Mouse (Mus musculus): ENCODE data around the gene Nt5c. TPM values are rescaled to one million over a fixed set of nuclear protein-coding genes. Genes with fewer than 3 reads are reported as not detected.

Gene Nt5c
- polyA plus RNA-seq, 1 experiment from 2014 or later = 133 TPM

- no peaks in the 10 kb centered on the region for H3K9me3 ChIP-seq (ENCODE audit: control insufficient read depth, low read length)
- peaks cover 54% of the 10 kb centered on the region for H3K36me3 ChIP-seq (ENCODE audit: control insufficient read depth, insufficient read depth, low read length)
- no peaks in the 10 kb centered on the region for H3K4me1 ChIP-seq (replicated peaks; ENCODE audit: control insufficient read depth, insufficient read depth, low read length)
- H3K9ac ChIP-seq (ENCODE audit: low read length) = no peak overlapping the region
- no peak overlapping the region for H3K27ac ChIP-seq (ENCODE audit: low read depth)
- H3K4me3 ChIP-seq (ENCODE audit: low read depth, low read length) = no peak overlapping the region
- DNase-seq (ENCODE audit: low spot score) (no peak), ATAC-seq (replicated peaks; ENCODE audit: low FRiP score, low TSS enrichment, low read depth) (no peak)
- H3K4me2 ChIP-seq (ENCODE audit: low read length) = no peak overlapping the region
- 78% methylated on average over 2 of the region's 2 CpGs for WGBS
- no peaks in the 10 kb centered on the region for H3K27me3 ChIP-seq (replicated peaks; ENCODE audit: control insufficient read depth, insufficient read depth, low read length)
Measured at GRCm38 (mm10) chr11:115522703-115523102, 31.0 kb upstream of the Nt5c start.

GRCm38 (mm10) chr11:115522238-115522637 lies 30.6 kb upstream of the Nt5c start:
- Histone ChIP-seq H3K27me3 (replicated peaks; ENCODE audit: control insufficient read depth, insufficient read depth, low read length) (no peaks in the 10 kb centered on the region), H3K9me3 (ENCODE audit: control insufficient read depth, low read length) (no peaks in the 10 kb centered on the region), H3K27ac (ENCODE audit: low read depth) (no peak overlapping the region), H3K36me3 (ENCODE audit: control insufficient read depth, insufficient read depth, low read length) (peaks cover 50% of the 10 kb centered on the region), H3K4me3 (ENCODE audit: low read depth, low read length) (no peak overlapping the region), H3K4me2 (ENCODE audit: low read length) (no peak overlapping the region), H3K4me1 (replicated peaks; ENCODE audit: control insufficient read depth, insufficient read depth, low read length) (no peaks in the 10 kb centered on the region), H3K9ac (ENCODE audit: low read length) (no peak overlapping the region)
- ATAC-seq (replicated peaks; ENCODE audit: low FRiP score, low TSS enrichment, low read depth) (0 out of 2 replicates have a peak, but pooled peaks have one; percentile 36), DNase-seq (ENCODE audit: low spot score) (no peak)
- WGBS = 87% methylated on average over 2 of the region's 2 CpGs

GRCm38 (mm10) chr11:115521080-115521479 lies 29.4 kb upstream of the Nt5c start:
- H3K9me3 ChIP-seq (ENCODE audit: control insufficient read depth, low read length) = no peaks in the 10 kb centered on the region
- DNase-seq (ENCODE audit: low spot score) (no peak), ATAC-seq (replicated peaks; ENCODE audit: low FRiP score, low TSS enrichment, low read depth) (no peak)
- H3K9ac ChIP-seq (ENCODE audit: low read length) = no peak overlapping the region
- no peaks in the 10 kb centered on the region for H3K27me3 ChIP-seq (replicated peaks; ENCODE audit: control insufficient read depth, insufficient read depth, low read length)
- no peak overlapping the region for H3K27ac ChIP-seq (ENCODE audit: low read depth)
- WGBS = 84% methylated on average over 4 of the region's 4 CpGs
- peaks cover 38% of the 10 kb centered on the region for H3K36me3 ChIP-seq (ENCODE audit: control insufficient read depth, insufficient read depth, low read length)
- H3K4me3 ChIP-seq (ENCODE audit: low read depth, low read length) = no peak overlapping the region
- H3K4me1 ChIP-seq (replicated peaks; ENCODE audit: control insufficient read depth, insufficient read depth, low read length) = no peaks in the 10 kb centered on the region
- no peak overlapping the region for H3K4me2 ChIP-seq (ENCODE audit: low read length)

- H3K27ac ChIP-seq (ENCODE audit: low read depth) = no peak overlapping the region
- no peak overlapping the region for H3K4me2 ChIP-seq (ENCODE audit: low read length)
- DNase-seq (ENCODE audit: low spot score) = no peak
- no peaks in the 10 kb centered on the region for H3K9me3 ChIP-seq (ENCODE audit: control insufficient read depth, low read length)
- ATAC-seq (replicated peaks; ENCODE audit: low FRiP score, low TSS enrichment, low read depth) = no peak
- no peaks in the 10 kb centered on the region for H3K27me3 ChIP-seq (replicated peaks; ENCODE audit: control insufficient read depth, insufficient read depth, low read length)
- no peak overlapping the region for H3K4me3 ChIP-seq (ENCODE audit: low read depth, low read length)
- H3K36me3 ChIP-seq (ENCODE audit: control insufficient read depth, insufficient read depth, low read length) = peaks cover 29% of the 10 kb centered on the region
- WGBS = 85% methylated on average over 2 of the region's 2 CpGs
- H3K4me1 ChIP-seq (replicated peaks; ENCODE audit: control insufficient read depth, insufficient read depth, low read length) = no peaks in the 10 kb centered on the region
- no peak overlapping the region for H3K9ac ChIP-seq (ENCODE audit: low read length)
Measured at GRCm38 (mm10) chr11:115520218-115520617, 28.6 kb upstream of the Nt5c start.

- Histone ChIP-seq H3K27ac (ENCODE audit: low read depth) (no peak overlapping the region), H3K27me3 (replicated peaks; ENCODE audit: control insufficient read depth, insufficient read depth, low read length) (no peaks in the 10 kb centered on the region), H3K4me2 (ENCODE audit: low read length) (no peak overlapping the region), H3K4me3 (ENCODE audit: low read depth, low read length) (no peak overlapping the region), H3K4me1 (replicated peaks; ENCODE audit: control insufficient read depth, insufficient read depth, low read length) (no peaks in the 10 kb centered on the region), H3K9me3 (ENCODE audit: control insufficient read depth, low read length) (no peaks in the 10 kb centered on the region), H3K9ac (ENCODE audit: low read length) (no peak overlapping the region), H3K36me3 (ENCODE audit: control insufficient read depth, insufficient read depth, low read length) (peaks cover 23% of the 10 kb centered on the region)
- DNase-seq (ENCODE audit: low spot score) = no peak
- WGBS = 91% methylated on average over 3 of the region's 3 CpGs
- ATAC-seq (replicated peaks; ENCODE audit: low FRiP score, low TSS enrichment, low read depth) = no peak
Measured at GRCm38 (mm10) chr11:115519581-115519980, 27.9 kb upstream of the Nt5c start.

GRCm38 (mm10) chr11:115518693-115519092 lies 27.0 kb upstream of the Nt5c start:
- WGBS = 60% methylated on average over 9 of the region's 9 CpGs
- no peaks in the 10 kb centered on the region for H3K27me3 ChIP-seq (replicated peaks; ENCODE audit: control insufficient read depth, insufficient read depth, low read length)
- peaks cover 14% of the 10 kb centered on the region for H3K36me3 ChIP-seq (ENCODE audit: control insufficient read depth, insufficient read depth, low read length)
- no peak for ATAC-seq (replicated peaks; ENCODE audit: low FRiP score, low TSS enrichment, low read depth)
- no peaks in the 10 kb centered on the region for H3K9me3 ChIP-seq (ENCODE audit: control insufficient read depth, low read length)
- DNase-seq (ENCODE audit: low spot score) = no peak
- no peak overlapping the region for H3K9ac ChIP-seq (ENCODE audit: low read length)
- H3K4me3 ChIP-seq (ENCODE audit: low read depth, low read length) = no peak overlapping the region
- no peaks in the 10 kb centered on the region for H3K4me1 ChIP-seq (replicated peaks; ENCODE audit: control insufficient read depth, insufficient read depth, low read length)
- H3K4me2 ChIP-seq (ENCODE audit: low read length) = no peak overlapping the region
- H3K27ac ChIP-seq (ENCODE audit: low read depth) = no peak overlapping the region

- WGBS = 82% methylated on average over 5 of the region's 5 CpGs
Measured at GRCm38 (mm10) chr11:115516942-115517341, 25.3 kb upstream of the Nt5c start.

GRCm38 (mm10) chr11:115515021-115515420 lies 23.4 kb upstream of the Nt5c start:
- Histone ChIP-seq H3K4me1 (replicated peaks; ENCODE audit: control insufficient read depth, insufficient read depth, low read length) (peaks cover 31% of the 10 kb centered on the region), H3K4me2 (ENCODE audit: low read length) (peak overlapping the region; percentile 46), H3K27ac (ENCODE audit: low read depth) (no peak overlapping the region), H3K9me3 (ENCODE audit: control insufficient read depth, low read length) (no peaks in the 10 kb centered on the region), H3K4me3 (ENCODE audit: low read depth, low read length) (no peak overlapping the region), H3K27me3 (replicated peaks; ENCODE audit: control insufficient read depth, insufficient read depth, low read length) (no peaks in the 10 kb centered on the region), H3K9ac (ENCODE audit: low read length) (no peak overlapping the region), H3K36me3 (ENCODE audit: control insufficient read depth, insufficient read depth, low read length) (no peaks in the 10 kb centered on the region)
- 73% methylated on average over 6 of the region's 6 CpGs for WGBS
- no peak for ATAC-seq (replicated peaks; ENCODE audit: low FRiP score, low TSS enrichment, low read depth)
- no peak for DNase-seq (ENCODE audit: low spot score)

More at GRCm38 (mm10) chr11:115516942-115517341, 25.3 kb upstream of the Nt5c start:
- peaks cover 1% of the 10 kb centered on the region for H3K36me3 ChIP-seq (ENCODE audit: control insufficient read depth, insufficient read depth, low read length)
- DNase-seq (ENCODE audit: low spot score) (no peak), ATAC-seq (replicated peaks; ENCODE audit: low FRiP score, low TSS enrichment, low read depth) (no peak)
- no peaks in the 10 kb centered on the region for H3K9me3 ChIP-seq (ENCODE audit: control insufficient read depth, low read length)
- no peak overlapping the region for H3K4me2 ChIP-seq (ENCODE audit: low read length)
- no peak overlapping the region for H3K27ac ChIP-seq (ENCODE audit: low read depth)
- H3K27me3 ChIP-seq (replicated peaks; ENCODE audit: control insufficient read depth, insufficient read depth, low read length) = no peaks in the 10 kb centered on the region
- H3K4me3 ChIP-seq (ENCODE audit: low read depth, low read length) = no peak overlapping the region
- H3K4me1 ChIP-seq (replicated peaks; ENCODE audit: control insufficient read depth, insufficient read depth, low read length) = peaks cover 12% of the 10 kb centered on the region
- no peak overlapping the region for H3K9ac ChIP-seq (ENCODE audit: low read length)

- peak within 1 kb of the TSS; percentile 92 for H3K4me2 ChIP-seq (ENCODE audit: low read length)
- peak within 1 kb of the TSS; percentile 85 for H3K27ac ChIP-seq (ENCODE audit: low read depth)
- peak; percentile 98 for DNase-seq (ENCODE audit: low spot score)
- H3K27me3 ChIP-seq (replicated peaks; ENCODE audit: control insufficient read depth, insufficient read depth, low read length) = no peaks in the 10 kb centered on the region
- H3K9me3 ChIP-seq (ENCODE audit: control insufficient read depth, low read length) = no peaks in the 10 kb centered on the region
- H3K4me3 ChIP-seq (ENCODE audit: low read depth, low read length) = peak within 1 kb of the TSS; percentile 96
- 0% methylated on average over 24 of the region's 24 CpGs for WGBS
- peaks cover 35% of the 10 kb centered on the region for H3K4me1 ChIP-seq (replicated peaks; ENCODE audit: control insufficient read depth, insufficient read depth, low read length)
- ATAC-seq (replicated peaks; ENCODE audit: low FRiP score, low TSS enrichment, low read depth) = peak; percentile 95
- H3K36me3 ChIP-seq (ENCODE audit: control insufficient read depth, insufficient read depth, low read length) = no peaks in the 10 kb centered on the region
- peak within 1 kb of the TSS; percentile 98 for H3K9ac ChIP-seq (ENCODE audit: low read length)
Measured at GRCm38 (mm10) chr11:115514238-115514663, 22.6 kb upstream of the Nt5c start, which contains the start of gene Jpt1. Gene Jpt1 (minus strand): TSS chr11:115514387.
